Mouse (Mus musculus): ENCODE data around the gene Il12rb1.

DNA sequence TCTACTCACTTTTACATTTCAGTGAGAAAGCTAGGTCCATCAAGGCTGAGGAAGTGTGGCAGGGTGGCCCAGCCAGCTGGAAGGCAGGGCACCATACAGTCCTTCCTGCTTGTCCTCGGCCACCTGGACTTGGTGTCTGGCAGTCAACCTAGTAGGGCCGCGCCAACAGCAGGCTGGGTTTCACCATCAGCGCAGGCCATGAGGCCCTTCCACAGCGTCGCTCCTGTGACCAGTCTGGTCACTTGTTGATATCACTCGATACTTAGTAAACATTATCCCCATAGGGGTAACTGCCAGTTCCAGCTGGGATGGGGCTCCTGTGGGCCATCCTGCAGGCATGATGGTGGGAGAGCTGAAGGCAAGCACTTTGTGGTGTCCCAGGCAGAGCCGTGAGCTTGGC is 23.3 kb downstream of the Il12rb1 start:
- TF ChIP-seq POLR2A (IDR thresholded peaks at IDR 0.05; ENCODE audit: extremely low read depth, insufficient read depth, low read length), result no peak
- TF ChIP-seq CTCF (IDR thresholded peaks at IDR 0.05; ENCODE audit: extremely low read depth, insufficient read depth, low read length), result no peak

Measured in cortical plate, adult 2 months (tissue).